Mouse (Mus musculus) 3T3-L1 (cell line): ENCODE data around the gene Ppp2r2d.

ENCODE experiments used
- DNase-seq: peaks from one replicate; pipeline ENCODE4 v3.0.0-alpha.2; 2015; ENCODE audit warnings: low read depth, low spot score

Ppp2r2d gene

DNA sequence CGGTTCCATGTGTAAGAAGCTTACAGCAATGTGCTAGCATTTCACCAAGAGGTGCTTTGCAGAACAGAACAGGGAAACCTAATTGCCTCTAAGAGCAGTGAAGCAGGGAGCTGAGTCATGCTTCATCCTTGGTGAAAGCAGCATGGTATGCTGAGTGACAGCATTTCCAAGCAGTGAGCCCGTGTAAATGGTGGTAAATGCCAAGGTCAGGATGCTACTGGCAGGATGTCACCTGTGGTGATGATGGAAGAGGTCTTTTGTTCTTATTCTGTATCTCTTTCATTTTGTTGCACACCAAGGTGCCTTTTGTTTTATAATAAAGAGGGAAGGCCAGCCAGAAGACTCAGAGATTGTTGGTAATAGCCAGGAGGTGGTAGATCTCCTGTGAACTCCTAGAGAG, 10.8 kb downstream of the Ppp2r2d start:
- DNase-seq: peak; percentile 37

DNA sequence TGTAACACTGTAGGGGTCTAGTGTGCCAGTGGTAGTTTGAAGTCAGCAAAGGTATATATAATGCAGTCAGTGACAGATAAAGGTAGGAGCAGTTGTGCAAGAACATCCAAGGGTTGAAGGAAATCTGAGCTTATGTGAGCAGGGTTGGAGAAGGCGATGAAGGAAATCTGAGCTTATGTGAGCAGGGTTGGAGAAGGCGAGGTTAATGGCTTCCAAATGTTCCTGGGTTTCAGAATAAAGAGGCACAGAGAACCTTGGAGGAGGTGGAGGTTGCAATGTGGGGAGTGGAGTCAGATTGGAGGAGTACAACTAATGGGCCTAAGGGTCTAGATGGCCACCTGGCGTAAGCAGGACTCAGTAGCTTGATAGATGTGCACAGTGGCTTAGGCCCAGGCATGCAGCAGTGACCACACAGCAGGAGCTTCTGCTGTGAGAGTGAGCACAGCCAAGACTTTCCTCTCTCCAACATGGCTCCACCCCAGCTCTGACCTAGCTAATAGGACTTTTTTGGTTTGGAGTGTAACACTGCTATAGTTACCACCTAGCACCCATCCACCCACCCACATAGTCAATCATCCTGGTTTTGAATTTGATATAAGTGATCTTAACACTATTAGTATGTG, 18.2 kb downstream of the Ppp2r2d start:
- DNase-seq: peak; percentile 36

DNA sequence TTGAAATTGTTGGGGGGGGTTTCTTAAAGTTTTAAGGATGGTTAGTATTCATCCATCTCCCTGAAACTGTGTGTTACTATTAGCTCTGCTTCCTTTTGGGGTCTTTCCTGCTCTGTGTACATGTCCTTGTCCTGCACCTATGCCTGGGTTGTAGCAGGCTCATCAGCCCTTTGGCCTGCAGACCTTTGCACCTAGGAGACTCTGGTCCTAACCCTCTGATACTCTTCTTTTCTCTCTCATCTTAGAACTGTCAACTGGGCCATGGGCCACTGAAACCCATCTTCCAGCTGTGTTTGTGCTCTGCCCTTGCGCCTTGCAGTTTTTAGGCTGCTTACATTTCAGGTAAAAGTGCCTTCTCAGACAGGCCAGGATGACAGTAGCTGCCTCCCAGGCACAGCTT, 18.9 kb downstream of the Ppp2r2d start:
- DNase-seq: no peak

DNA sequence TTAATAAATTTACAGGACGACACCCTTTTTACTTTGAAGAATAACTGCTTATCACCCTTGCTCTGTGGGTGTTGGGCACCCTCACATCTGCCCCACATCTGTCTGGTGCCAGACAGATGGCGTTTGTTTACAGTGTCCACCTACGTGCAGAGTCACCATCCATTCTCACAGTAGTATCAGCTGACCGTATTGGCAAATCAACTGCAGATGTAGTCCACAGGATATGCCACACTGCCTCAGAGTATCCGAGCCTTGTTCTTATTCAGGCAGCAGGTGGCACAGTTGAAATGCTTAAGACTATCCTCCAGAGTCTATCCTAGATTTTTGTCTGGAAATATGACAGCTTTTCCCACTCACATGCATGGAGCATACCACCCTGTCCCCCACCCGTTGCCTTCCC, 21.4 kb downstream of the Ppp2r2d start:
- DNase-seq: peak; percentile 56

DNA sequence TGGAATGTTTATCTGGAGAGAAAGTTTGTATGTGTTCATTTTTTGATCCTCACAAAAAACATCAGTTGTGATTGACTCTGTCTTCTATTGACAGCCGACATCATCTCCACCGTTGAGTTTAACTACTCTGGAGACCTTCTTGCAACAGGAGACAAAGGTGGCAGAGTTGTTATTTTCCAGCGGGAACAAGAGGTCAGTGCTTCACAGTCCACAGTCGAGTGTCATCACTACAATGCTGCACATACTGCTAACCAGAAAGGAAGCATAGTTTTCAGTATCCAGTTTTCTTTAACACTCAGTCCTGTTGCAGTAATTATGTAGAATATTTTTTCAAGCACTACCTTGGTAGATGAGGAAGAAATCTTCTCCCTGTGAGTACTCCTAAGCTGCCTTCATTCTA, 22.4 kb downstream of the Ppp2r2d start:
- no peak for DNase-seq

DNA sequence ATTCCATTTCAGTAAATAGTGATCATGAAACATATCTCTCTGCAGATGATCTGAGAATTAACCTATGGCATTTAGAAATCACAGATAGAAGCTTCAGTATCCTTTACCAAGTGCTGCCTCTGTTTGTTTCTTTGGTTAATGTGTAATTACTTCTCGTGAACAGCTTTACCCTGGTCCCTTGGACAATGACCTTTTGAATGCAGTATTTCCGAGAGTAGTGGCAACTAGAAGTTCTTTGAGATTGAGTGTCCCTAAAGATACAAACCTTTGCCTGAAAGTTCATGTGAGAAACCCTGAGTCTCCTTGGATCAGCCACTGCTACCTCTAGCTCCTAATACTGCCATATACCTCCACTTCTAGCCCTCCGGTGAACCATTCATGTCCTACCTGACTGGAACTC, 27.1 kb downstream of the Ppp2r2d start:
- no peak for DNase-seq

DNA sequence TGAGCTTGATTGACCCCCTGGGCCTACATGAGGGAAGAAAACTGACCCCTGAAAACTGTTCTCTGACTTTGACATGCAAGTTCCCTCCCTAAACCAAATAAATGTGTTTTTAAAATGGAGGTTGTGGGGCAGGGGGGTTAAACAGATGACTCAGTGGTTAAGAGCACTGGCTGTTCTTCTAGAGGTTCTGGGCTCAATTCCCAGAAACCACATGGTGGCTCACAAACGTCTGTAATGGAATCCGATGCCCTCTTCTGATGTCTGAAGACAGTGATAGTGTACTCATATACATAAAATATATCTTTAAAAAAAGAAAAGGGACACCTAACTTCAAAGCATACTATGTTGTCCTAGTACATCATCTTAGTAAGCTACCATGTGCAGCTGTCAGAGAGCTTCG, 29.2 kb downstream of the Ppp2r2d start:
- DNase-seq: peak; percentile 85

DNA sequence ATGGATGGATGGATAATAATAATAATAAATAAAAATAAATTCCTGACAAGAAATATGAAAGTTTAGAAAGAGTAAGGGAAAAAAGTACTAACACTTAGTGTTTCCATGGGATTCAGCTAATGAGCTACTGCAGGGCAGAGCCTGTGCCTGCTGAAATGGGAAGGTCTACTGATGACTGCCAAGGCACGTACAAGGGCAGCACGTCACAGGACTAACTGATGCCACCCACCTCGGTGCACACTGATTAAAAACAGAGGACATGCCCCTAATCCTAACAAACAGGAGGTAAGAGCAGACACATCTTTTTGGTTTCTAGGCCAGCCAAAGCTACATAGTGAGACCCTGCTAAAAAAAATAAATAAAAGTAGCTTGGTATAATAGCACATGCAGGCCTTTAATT, 37.8 kb downstream of the Ppp2r2d start:
- no peak for DNase-seq

DNA sequence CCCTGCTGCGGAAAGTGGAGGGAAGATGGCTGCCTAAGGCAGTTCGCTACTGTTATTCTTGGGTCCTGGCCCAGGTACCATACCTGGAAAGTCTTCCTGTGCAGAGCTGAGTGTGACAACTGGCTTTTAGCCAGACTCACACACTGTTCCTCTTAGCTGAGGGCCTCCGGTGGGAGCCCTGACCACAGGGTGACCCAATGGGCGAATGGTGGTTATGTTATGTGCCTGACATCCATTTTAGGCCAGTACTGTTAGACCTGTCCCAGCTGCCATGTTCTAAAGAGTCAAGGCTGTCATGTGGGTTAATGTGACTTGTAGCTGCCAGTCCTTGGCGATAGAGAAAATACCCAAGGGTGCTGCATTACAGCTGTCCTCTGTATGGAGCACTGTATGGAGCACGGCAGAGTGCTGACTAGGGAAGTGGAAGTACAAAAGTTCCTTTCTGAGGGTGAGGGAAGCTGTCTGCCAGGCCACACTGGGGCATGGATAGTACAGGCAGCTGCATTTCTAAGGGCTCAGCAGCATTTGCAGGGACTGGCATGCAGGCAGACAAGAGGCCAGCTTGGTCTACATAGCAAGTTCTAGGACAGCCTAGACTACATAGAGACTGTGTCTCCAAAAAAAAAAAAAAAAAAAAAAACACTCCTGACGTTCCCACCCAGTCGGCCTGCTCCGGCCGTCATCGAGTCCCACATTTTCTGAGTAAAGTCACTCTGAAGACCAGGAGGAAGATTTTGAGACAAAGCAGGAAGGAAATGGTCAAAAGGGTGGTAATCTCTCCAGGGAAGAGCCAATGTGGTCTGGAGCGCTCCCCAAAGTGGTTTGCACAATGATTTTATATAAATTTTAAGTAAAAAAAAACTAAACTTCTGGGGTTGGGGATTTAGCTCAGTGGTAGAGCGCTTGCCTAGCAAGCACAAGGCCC, 39.7 kb downstream of the Ppp2r2d start:
- no peak for DNase-seq

DNA sequence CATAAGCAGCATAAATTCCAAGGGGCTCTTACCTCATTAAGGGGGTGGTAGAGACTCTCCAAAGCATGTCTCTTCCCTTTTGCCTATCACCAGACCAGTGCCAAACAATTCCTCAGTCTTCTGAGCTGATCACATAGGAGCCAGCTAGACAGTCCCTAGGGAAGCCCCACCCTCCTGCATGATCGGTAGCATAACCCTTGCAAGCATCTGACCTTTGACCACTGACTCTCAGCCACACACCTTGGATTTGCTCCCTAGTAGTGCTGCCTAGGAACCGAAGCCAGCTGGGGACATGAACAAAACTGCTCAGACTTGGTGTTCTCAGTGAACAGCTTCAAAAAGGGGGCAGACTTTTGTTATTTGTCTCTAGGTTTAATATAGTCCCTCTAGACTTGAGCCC, 52.2 kb downstream of the Ppp2r2d start:
- DNase-seq: no peak

DNA sequence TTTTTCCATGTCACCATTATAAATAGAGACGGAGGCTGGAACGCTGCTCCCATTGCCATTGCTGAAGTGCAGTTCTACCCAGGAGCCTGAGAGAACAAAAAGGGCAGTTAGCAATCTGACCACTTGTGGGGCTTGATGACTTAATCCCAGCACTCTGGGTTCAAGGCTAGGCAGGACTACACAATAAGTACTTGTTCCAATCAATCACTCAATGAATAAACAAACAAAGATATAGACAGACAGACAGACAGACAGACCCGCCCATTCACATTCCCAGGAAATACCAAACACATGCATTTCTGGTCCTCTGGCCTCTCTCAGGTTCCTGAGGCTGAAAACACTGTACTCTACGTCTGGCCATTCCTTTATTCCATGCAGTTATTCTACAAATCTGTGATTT, 52.9 kb downstream of the Ppp2r2d start:
- no peak for DNase-seq

DNA sequence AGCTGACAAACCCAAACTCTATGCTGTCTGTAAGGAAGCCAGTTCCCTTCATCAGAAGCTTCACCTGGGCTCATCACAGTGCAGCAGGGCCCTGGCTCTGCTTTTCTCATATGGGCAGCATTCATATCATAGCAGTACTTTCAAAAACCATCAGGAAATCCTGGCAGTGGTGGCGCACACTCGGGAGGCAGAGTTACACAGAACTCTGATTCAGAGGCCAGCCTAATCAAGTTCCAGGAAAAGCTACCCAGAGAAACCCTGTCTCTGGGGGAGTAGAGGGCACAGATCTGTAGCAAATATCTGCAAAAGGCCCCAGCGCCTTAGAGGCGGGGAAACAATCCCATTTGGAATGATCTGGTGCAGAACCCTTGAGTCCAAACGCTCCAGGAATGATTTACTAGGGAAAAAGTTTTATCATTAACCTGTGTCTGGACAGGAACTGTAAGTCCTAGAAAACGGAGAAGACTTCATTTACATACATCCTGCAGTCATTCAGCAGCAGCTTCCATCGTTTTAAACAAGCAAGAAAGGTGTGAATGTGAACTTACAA, 58.1 kb downstream of the Ppp2r2d start:
- DNase-seq: no peak

DNA sequence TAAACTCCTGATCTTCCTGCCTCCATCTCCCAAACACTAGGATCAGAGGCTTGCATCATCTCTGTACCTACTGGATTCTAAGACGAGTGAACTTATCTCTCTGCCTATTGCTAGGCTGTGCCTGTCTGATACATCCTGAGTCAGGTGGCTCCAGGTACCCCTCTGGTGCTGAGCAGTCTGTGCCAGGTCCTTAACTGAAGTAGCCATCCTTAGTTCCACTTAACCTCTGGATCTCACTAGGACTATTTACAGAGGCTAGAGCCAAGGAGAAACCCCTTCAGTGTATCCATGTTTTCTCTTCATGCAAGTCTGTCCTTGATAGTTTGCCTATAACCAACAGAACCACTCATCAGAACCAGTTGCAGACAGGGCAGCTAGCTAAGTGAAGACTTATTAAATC, 60.6 kb downstream of the Ppp2r2d start:
- DNase-seq: no peak

DNA sequence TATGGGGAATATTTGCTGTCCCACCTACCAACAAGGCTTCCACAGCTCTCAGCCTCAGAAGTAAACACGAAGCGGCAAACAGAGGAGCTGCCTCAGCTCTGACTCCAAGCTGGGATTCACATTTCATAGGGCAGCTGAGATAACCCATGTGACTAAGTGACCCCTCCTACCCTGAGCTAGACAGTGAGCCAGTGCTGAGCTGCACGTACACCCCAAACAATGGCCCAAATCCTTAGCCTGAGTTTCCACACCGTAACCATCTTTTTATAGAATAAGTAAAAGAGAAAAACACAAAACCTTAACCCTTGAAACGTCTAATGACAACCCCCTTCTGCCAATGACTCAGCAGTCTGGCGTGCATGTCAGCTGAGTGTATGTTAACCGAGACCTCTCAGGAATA, 61.2 kb downstream of the Ppp2r2d start:
- DNase-seq: peak; percentile 82

DNA sequence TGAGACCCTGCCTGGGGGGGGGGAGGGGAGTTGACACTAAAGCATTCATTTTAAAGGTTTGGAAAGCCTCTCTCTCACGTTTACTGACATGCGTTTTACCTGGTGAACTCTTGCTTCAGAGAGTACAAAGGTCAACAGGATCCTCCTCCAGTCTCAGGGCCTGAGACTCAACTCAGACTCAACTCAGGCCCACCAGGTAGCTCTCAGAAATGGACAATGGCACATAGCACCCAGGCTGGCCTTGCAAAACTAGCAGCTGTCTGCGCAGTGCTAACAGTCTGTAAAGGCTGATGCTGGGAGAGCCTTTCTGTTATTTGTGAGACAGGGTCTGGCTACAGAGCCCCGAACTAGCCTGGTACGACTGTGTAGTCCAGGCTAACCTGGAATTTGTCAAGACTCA, 62.1 kb downstream of the Ppp2r2d start:
- no peak for DNase-seq

DNA sequence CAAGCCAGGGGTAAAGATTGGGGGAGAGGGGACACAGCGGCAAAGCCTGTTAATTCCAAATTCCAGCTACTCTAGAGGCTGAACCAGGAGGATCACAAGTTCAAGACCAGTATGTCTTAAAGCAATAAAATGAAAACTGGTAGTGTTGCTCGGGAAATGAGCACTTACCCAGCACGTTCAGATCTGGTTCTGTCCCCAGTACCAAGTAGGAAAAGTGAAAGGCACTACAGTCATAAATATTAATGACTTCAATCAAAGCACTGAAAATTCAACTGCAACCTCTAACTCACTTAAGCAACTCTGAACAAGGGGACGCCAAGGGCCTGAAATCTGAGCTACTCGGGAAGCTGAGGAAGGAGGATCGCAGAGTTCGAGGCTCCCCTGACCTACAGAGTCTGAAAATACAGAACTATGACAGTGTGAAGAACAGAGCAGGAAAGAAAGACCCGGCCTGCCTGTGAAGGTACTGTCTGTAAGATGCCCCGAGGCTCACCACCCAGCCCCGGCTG, 62.9 kb downstream of the Ppp2r2d start:
- peak; percentile 30 for DNase-seq

DNA sequence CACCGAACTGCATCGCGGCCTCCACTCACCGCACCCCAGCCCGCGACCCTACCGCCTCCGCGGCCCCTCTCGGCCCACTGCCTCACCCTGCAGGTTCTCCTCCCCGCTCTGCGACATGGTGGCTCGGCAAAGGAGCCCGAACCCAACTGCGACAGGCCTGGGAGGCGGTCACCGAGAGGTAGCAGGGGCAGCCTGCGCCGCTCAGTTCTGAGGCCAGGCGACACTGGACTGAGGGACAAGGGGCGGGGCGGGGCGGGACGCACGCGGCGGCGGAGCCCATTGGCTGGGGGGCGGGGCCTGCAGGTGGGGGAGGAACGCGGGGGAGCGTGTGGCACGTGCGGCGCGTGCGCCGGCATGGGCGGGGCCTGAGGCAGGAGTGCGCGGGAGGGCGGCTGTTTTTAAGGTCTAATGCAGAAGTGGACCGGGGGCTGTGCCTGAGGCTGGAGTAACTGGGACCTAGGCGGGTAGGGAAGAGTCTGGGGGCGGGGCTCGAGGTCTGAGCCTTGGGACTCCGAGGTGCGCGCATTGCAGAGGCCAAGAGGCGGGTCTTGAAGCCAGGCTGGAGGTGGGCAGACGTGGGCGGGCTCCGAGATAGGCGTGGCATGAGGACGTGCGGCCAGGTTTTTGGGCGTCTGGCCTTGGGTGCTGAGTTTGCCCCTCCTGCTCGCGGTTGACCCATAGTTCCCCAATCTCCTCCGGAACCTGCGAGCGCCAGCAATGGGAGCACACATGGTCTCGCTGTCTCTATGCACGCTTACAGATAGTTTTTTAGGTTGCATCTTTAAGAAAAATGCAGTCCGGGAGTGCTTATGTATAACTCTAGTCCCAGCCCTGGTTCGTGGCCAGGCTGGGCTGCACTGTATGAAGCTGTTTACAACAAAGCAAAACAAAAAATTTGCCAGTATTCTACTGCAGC, 63.7 kb downstream of the Ppp2r2d start, which contains the start of gene Bnip3:
Gene Bnip3, minus strand, starts transcription at position 243 of the 916 bp plus-strand sequence.
- DNase-seq: peak; percentile 88

DNA sequence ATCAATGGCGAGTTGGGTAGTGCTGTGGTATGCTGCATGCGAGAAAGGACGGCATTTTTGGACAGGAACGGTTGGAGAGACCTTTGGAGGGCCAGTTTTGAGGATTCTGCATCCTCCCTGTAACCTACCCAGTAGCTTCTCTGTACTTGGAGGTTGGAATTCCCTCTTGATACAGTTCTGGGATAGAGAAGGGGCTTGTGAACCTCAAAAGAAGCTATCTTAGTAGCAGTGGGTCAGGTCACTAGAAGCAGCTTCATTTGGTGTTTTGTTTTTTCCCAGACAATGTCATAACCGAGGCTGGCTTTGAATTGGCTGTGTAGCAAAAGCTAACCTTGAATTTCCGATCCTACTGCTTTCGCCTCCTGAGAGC, 64.3 kb downstream of the Ppp2r2d start:
- no peak for DNase-seq

DNA sequence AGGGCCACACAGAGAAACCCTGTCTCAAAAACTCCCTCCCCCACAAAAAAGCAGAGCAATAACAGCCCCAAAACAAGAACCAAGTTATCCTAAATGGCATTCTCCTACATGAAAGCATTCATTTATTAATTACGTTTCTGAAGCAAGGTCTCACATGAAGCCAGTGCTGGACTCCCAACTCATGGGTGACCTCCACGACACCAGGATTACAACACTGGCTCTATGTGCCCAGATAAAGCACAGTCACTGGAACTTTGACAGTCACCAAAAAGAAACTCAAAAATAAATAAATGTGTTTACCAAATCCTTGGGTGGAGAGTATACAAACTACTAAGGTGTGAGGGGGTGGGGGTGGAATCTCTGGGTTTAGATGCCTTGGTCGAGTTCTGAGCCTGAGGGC, 67.7 kb downstream of the Ppp2r2d start:
- no peak for DNase-seq

DNA sequence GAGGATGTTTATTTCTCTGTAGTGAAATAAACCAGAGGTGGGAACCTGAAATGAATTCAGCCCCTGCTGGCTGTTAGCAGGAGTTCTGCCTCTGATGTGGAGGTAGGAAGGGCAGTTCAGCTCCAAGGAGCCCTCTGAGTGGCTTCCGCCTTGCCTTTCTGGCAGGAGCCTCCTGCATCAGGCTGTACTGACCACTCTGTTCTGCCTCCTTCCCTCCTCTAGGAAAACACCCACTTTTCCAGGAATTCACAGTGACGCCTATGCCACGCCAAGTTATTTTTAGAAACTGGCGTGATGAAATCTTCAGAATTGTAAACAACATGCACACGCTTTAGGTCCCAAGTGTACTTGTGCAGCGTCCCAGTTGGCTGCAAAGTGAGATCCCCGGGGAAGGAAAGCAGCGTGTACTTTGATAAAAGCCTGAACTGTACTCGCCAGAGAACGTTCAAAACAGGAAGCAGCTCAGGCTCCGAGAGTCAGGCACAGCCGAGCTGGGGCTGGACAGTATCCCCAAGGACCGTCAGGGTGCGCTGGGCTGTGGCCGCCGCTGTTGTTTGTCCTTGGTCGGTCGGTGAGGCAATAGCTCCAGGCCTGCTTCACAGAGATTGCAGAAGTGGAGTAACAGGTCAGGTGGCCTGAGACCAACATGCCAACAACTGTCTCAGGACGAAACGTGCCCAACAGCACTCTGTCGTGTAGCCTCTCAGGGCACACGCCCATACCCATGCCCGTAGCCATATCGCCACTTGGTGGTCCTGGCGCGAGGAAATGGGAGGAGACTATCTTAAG, 73.5 kb downstream of the Ppp2r2d start:
- DNase-seq: peak; percentile 82

DNA sequence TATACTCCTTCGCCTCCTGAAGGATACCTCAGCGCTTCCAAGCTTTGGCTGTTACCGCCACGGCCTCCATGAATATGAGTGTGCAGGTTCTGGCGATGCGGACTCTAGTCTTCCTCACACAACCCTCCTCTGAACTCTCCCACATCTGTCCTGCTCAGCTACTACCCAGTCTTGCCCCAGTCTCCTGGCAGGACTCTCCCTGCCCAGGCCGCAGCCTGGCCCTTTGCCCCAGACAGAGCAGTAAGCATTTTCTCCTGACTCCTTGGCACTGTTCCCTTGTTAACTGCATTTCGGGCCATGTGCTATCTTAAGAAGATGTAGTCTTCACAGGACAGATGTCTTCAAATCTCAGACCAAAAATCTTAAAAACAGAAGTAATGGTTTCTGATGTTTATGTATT, 75.7 kb downstream of the Ppp2r2d start:
- DNase-seq: no peak
